Mouse (Mus musculus) embryo, embryonic 10 days (tissue): ENCODE results near the gene C1qtnf2.

Experiments
- DNase-seq: peaks from one replicate; pipeline ENCODE4 v3.0.0-alpha.2; 2015; ENCODE audit warnings: low spot score

The C1qtnf2 gene

DNA sequence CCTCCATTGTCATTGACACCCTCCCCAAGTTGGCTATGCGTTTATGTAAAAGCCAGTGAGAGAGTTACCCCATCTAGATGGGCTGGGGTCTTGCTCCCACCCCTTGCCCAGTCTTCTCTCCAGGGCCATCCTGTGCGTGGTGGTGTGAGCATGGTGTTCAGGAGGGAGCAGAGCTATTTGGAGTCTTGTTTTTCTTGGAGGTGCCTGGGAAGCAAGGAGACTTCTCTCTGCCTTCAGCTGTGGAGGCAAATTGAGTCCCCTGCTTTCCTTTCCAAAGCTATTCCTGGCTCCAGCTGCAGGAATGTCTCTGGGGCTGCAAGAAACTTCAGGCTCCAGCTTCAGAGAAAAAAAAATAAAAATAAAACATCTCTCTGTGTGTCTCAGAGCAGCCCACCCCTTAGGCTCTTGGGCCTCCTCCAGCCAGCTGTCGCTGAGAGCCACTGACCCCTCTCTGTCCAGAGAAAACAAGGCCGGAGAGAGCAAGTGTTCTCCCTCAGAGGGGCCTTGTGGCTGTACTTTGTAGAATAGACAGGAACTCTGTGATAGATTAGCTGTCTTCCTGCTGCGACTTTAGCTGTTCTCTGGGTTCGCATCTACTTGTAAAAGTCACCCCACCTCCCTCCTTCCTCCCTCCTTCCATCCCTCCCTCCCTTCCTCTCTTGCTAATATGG is 9.2 kb downstream of the C1qtnf2 start:
- peak; percentile 37 for DNase-seq

GRCm38 (mm10) chr11:43484057-43484456 is 10.0 kb downstream of the C1qtnf2 start:
- no peak for DNase-seq

DNA sequence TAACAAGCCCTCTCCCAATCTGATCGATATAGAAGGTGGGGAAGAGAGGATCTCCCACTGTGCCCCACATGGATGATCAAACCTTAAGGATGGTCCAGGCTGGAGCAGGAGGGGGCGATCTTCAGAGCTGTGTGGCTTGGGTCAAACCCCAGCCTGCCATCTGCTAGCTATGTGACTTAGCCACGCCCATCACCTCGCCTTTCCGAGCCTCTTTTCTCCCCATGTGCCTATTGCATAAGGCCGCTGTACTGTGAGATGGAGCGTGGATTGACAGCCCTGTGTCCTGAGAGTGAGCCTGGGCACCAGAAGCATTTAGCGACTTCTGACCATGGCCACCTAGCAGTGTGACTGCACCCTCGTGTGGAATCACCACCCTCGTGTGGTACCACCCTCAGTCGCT is 10.6 kb downstream of the C1qtnf2 start:
- peak; percentile 54 for DNase-seq

- DNase-seq: no peak
These were observed 11.8 kb downstream of the C1qtnf2 start for GRCm38 (mm10) chr11:43485855-43486254.

DNA sequence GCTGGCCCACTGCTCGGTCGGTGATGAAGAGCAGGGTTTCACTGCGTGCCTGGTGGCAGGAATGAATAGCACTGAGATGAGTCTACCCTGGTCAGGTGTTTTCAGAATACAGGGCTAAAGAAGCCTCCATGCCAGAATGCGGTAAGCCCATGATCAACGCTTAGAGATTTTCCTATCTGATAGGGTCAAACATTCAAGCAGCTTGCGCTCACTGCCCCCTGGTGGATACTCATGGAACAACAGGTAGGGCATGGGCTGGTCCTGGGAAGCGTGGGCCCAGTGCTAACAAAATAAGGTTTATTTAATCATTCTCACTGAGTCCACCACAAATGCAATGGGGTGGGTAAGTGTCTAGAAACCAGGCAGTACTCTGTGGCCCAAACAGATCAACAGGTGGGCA is 18.6 kb downstream of the C1qtnf2 start:
- DNase-seq: peak; percentile 86

GRCm38 (mm10) chr11:43493815-43494409 is 19.8 kb downstream of the C1qtnf2 start:
- peak; percentile 84 for DNase-seq

DNA sequence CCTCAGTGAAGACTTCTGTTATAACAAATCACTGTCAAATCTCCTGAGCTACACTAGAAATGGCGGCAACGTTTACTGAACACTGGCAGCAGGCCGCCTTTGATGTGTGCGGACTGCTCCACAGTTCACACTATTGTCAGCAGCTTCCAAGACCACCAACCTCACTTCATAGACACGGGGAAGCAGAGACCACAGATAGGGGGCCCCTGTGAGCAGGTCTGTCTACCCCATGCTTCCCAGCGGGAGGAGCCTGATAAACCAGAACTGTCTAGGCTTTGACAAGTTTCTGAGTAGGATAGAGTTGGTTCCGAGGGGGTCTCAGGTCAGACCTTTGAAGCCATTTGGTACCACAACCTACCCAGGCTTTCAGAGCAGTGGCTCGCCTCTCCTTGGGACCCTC is 21.0 kb downstream of the C1qtnf2 start:
- DNase-seq: peak; percentile 56

DNA sequence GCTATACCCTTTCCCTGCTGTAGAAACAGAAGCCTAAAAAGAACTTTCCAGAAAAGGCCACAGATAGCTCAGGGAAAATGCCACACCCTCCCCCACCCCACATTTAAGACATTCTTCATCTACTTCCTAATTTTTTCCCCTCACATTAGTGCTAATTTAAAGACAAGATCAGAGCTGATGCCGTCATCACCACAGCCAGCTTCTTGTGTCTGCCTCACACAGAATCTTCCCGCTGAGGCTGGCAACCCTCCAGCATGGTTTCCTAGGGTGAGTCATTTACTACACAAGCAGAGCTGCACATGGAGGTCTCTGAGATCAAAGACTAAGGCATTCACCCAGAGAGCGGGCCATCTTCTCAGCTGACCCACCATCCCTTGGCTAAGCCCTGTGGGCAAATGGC is 21.5 kb downstream of the C1qtnf2 start:
- no peak for DNase-seq

- no peak for DNase-seq
These were observed 27.2 kb downstream of the C1qtnf2 start for GRCm38 (mm10) chr11:43501256-43501655.

DNA sequence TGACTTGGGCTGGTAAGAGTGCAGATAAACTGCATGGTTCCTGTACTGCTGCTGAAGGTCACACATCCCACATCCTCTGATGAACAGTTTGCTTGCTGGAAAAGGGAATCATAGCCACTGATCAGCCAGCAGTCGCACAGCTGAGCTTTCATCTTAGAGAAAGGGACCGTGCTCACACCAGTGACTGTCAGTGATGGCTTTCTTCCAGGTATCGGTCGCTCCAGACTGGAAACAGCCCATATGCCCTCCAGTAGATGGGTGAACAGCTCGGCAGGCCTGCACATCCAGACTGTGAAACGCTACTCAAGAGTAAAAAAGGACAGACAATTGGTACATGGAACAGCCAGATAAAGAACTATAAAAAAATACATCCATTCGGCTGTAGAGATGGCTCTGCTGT is 31.1 kb downstream of the C1qtnf2 start:
- no peak for DNase-seq

DNA sequence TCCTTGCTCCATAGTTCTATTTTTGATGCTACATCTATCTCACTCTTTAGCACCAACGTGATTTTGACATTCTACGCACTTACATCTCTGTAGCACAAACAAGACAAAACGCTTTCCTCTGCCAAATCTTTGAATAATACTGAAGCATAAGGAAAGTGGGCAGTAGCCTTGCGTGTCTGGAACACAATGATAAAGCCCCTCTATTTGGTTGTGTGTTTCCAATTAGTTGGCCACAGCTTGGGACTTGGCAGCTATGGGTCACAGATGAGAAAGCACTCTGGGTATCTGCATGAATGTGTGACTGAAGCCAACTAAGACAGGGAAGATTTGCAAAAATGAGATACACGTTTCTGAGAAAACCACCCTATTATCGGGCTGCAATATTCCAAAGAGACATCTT is 33.9 kb downstream of the C1qtnf2 start:
- no peak for DNase-seq

DNA sequence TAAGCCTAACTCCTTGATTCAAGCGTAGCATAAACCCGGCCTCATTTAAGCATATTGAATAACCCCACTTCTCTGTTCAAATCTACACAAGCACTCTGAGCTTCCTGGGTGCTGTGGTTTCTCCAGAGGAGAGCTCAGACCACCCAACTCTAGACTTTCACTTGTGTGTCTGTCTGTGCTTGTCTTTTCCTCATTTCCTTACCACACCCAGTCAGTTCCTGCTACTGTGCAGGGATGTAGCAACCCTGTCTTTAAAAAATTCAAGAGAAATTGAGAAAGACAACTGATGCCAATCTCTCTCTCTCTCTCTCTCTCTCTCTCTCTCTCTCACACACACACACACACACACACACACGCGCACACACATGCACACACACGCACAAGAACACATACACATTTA is 35.8 kb downstream of the C1qtnf2 start:
- DNase-seq: no peak

GRCm38 (mm10) chr11:43512661-43513190 is 38.6 kb downstream of the C1qtnf2 start:
- no peak for DNase-seq

GRCm38 (mm10) chr11:43516344-43517021 is 42.4 kb downstream of the C1qtnf2 start:
- DNase-seq: peak; percentile 79

DNA sequence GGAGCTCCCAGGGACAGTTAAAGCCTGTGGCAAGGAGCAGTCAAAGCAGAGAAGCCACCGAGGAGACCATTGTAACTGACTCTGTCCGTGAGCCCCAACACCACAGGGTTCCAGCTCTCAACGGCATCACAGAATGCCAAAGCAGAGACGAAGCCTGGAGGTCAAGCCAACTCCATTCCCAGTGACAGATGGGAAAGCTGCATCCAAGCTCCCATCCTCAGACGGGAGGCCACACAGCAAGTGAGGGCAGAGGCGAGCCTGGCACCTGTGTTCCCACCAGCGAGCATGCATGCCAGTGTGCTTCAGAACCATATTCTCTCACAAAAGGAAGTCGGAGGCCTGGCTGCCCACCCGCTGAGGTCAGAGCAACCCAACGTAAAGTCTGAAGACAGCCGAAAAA is 43.6 kb downstream of the C1qtnf2 start:
- no peak for DNase-seq

DNA sequence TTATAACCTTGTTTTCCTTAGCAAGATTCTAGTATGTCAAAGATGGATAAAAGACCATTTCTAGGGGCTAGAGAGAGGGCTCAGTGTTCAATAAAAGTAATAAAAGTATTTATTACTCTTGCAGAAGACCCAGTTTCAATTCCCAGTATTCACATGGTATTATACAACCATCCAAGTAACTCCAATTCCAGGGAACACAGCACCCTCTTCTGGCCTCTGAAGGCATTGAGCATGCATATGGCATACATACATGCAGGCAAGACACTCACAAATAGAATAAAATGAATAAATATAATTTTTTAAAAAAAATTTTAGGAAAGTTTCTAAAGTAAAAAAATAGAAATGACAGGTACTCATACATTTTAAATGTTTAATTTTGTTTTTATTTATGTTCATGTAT is 44.0 kb downstream of the C1qtnf2 start:
- DNase-seq: no peak

GRCm38 (mm10) chr11:43518821-43519220 is 44.7 kb downstream of the C1qtnf2 start:
- DNase-seq: no peak

DNA sequence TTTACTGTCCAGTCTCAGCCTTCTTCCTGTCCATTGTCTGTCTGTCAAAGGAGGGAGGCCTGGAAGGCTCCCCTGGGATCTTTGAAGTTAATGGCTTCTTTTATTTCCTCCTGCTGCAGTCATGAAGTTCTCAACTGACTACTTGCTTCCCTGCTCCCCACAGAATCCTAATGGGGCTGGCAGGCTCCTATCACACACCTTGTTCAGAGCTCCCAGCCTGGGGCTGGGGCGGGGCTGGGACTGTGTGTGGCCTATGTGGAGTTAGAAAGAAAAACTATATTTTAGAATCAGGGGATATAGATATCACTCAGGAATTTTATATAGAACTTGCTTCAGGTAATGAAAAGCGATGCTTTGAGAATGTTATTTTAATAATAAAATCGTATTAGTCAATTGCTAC is 46.4 kb downstream of the C1qtnf2 start:
- DNase-seq: no peak

GRCm38 (mm10) chr11:43528078-43528682 is 54.1 kb downstream of the C1qtnf2 start:
- DNase-seq: peak; percentile 48

DNA sequence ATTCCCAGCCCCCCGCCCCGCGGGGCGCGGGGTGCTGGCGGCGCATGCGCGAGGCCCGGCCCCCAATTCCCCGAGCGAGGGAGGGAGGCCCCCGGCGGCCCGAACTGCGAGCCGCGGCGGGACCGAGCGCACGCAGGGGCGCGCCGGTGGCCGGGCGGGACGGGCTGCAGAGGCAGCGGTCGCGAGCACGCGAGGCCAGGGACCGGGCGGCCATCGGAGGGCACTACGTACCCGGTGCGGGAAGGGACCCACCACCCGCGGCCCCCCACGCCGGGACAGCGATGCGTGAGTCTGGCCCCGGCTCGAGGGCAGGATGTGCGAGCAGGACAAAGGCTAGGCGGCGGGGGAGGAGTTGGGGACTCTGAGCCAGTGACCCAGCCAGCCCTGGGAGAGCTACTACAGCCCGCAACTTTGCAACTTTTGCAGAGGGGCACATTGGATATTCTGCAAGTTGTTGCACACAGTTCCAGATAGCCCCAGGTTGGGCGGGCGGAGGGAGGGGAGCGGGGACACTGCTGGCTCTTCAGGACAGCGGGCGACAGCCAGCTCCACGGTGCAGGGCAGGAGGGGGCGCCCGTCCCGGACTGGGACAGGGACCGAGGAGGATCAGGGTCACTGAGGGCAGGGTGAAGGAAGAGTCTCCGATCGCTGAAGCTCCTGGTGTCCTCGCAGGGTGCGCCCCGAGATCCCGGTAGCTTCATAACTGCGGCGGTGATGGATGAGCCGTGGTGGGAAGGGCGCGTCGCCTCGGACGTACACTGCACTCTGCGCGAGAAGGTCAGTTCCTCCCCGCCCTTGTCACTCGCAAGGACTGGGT is 54.8 kb downstream of the C1qtnf2 start, which contains the start of gene Ccnjl:
Gene Ccnjl (plus strand): TSS at position 102 of the 817 bp plus-strand sequence.
- DNase-seq: peak; percentile 80

DNA sequence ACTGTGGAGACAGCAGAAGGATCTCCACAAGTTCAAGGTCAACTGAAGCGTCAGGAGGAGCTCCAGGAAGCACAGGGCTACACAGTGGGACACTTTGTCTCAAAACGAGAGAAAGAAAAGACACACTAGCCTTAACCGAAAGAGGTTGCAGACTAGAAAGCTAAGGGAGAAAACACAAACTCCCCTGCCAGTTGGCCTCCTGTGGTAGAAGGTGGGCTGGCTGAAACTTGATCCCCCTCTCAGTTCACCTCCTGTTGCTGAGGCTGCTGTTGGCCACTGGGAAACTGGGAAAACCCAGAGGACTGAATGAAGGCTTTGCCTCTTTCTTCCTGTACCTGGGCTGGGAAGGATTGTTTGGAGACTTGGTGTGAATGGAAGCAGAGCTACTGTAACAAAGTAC is 56.0 kb downstream of the C1qtnf2 start:
- peak; percentile 64 for DNase-seq

- no peak for DNase-seq
These were observed 57.5 kb downstream of the C1qtnf2 start for GRCm38 (mm10) chr11:43531619-43532018.
